In the genomic region with DNA sequence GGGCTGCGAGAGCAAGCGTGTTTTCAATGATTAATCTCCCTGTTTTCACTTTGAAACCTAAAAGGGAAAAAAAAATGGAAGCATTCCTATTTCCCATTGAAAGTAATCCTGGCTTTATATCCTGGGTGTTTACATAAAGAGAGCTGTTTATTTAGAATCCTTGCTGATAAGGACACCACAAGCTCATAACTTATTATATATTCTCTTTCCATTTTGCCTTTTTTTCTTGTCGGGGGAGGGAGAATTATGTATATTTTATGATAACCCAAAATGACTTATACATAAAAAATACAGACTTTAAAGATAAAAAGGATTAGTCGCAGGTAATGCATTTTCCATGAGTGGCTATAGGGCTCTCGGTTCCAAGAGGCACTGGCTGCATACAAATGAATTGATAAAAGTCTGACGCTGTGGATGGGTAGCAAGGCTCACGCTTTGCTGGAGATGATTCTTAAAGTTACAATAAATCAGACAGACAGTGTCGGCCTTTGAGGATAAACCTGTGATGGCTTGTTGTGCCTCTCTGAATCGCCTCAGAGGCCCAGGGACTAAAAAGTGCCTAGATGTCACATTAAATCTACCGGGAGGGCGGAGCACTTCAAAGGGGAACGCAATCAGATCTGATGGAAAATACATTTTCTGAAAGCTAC, we compare ENCODE assay signal across 11 mouse cellular contexts.
DNase-seq lines count a peak whose midpoint lies in the region; ATAC-seq and TF ChIP-seq lines count a peak whose summit lies in the region.
"Had no signal": no experiment of that assay in that cellular context is flagged by ENCODE, and none has a peak within 500 bp of the region (broad histone marks: within the 10 kb centered on the region; RNA-seq: fewer than 3 reads in every experiment).

No protein-coding gene starts in this region.

- DNase-seq in heart, adult 9 months (ENCODE audit: low spot score in 2 of 2), result no peak
- peak; percentile 80 for DNase-seq in brain, embryonic 14.5 days (ENCODE audit: low read depth)
- DNase-seq in hindbrain, embryonic 11.5 days (ENCODE audit: low spot score), result no peak
- no peak for DNase-seq in right cerebral cortex, postnatal 4 days
- no peak for DNase-seq in cerebellum, postnatal 10 days
- no peak for DNase-seq in gastrocnemius, postnatal 10 days
- DNase-seq: kidney, postnatal 25 days had no signal

- no peak overlapping the region for H3K27ac ChIP-seq in heart, embryonic 12.5 days (ENCODE audit: poor library complexity, severe bottlenecking)
- H3K27ac ChIP-seq in hindbrain, embryonic 11.5 days (ENCODE audit: low read depth, low read length), result no peak overlapping the region
- H3K27ac ChIP-seq in midbrain, embryonic 12.5 days (replicated peaks), result peak overlapping the region; percentile 52
- H3K27ac ChIP-seq: liver, embryonic 15.5 days; stomach, embryonic 15.5 days had no signal

- H3K4me1 ChIP-seq in heart, embryonic 12.5 days (replicated peaks), result 0 out of 2 replicates have a peak, but pooled peaks cover 3% of the 10 kb centered on the region
- 0 out of 2 replicates have a peak, but pooled peaks cover 2% of the 10 kb centered on the region for H3K4me1 ChIP-seq in hindbrain, embryonic 11.5 days (replicated peaks; ENCODE audit: control insufficient read depth, insufficient read depth, low read length)
- H3K4me1 ChIP-seq in midbrain, embryonic 12.5 days, result peaks cover 10% of the 10 kb centered on the region
- H3K4me1 ChIP-seq: liver, embryonic 15.5 days had no signal

- WGBS in heart, embryonic 12.5 days, result 53% methylated on average over 12 of the region's 12 CpGs
- 54% methylated on average over 12 of the region's 12 CpGs for whole genome bisulfite sequencing in hindbrain, embryonic 11.5 days
- WGBS in midbrain, embryonic 12.5 days, result 34% methylated on average over 12 of the region's 12 CpGs

- no peak for TF ChIP-seq CTCF in brain, embryonic 14.5 days (IDR thresholded peaks at IDR 0.05; ENCODE audit: borderline replicate concordance, extremely low read depth, insufficient read depth, insufficient read length)

- peak overlapping the region; percentile 8; the same call in 1 of the 2 replicates for H3K4me3 ChIP-seq in heart, embryonic 12.5 days
- H3K4me3 ChIP-seq in hindbrain, embryonic 11.5 days (ENCODE audit: low read depth, low read length), result no peak overlapping the region
- peak overlapping the region; percentile 12; the same call in 1 of the 2 replicates for H3K4me3 ChIP-seq in midbrain, embryonic 12.5 days
- H3K4me3 ChIP-seq: liver, embryonic 15.5 days; stomach, embryonic 15.5 days had no signal

- no peaks in the 10 kb centered on the region for H3K36me3 ChIP-seq in heart, embryonic 12.5 days
- H3K36me3 ChIP-seq in hindbrain, embryonic 11.5 days (ENCODE audit: control insufficient read depth, insufficient read depth, low read length), result no peaks in the 10 kb centered on the region
- no peaks in the 10 kb centered on the region for H3K36me3 ChIP-seq in midbrain, embryonic 12.5 days
- H3K36me3 ChIP-seq: liver, embryonic 15.5 days; stomach, embryonic 15.5 days had no signal

- no peak overlapping the region for H3K9ac ChIP-seq in heart, embryonic 12.5 days
- no peak overlapping the region for H3K9ac ChIP-seq in hindbrain, embryonic 11.5 days (ENCODE audit: low read depth, low read length)
- H3K9ac ChIP-seq in midbrain, embryonic 12.5 days (replicated peaks), result no peak overlapping the region
- H3K9ac ChIP-seq: liver, embryonic 15.5 days; stomach, embryonic 15.5 days had no signal

- TF ChIP-seq POLR2A in brain, embryonic 14.5 days (IDR thresholded peaks at IDR 0.05; ENCODE audit: borderline replicate concordance, extremely low read depth, insufficient read depth, insufficient read length, poor library complexity, severe bottlenecking), result no peak

- no peaks in the 10 kb centered on the region for H3K27me3 ChIP-seq in heart, embryonic 12.5 days (replicated peaks)
- H3K27me3 ChIP-seq in hindbrain, embryonic 11.5 days (ENCODE audit: control insufficient read depth, insufficient read depth, low read length), result no peaks in the 10 kb centered on the region
- H3K27me3 ChIP-seq in midbrain, embryonic 12.5 days, result peaks cover 68% of the 10 kb centered on the region
- H3K27me3 ChIP-seq: liver, embryonic 15.5 days; stomach, embryonic 15.5 days had no signal

- peak overlapping the region; percentile 46 for H3K4me2 ChIP-seq in heart, embryonic 12.5 days
- H3K4me2 ChIP-seq in hindbrain, embryonic 11.5 days (replicated peaks; ENCODE audit: low read depth, low read length), result peak overlapping the region; percentile 14; the same call in 1 of the 2 replicates
- peak overlapping the region; percentile 42 for H3K4me2 ChIP-seq in midbrain, embryonic 12.5 days (replicated peaks)
- H3K4me2 ChIP-seq: liver, embryonic 15.5 days; stomach, embryonic 15.5 days had no signal

- no peaks in the 10 kb centered on the region for H3K9me3 ChIP-seq in heart, embryonic 12.5 days (replicated peaks)
- no peaks in the 10 kb centered on the region for H3K9me3 ChIP-seq in hindbrain, embryonic 11.5 days (ENCODE audit: control insufficient read depth, low read length)
- H3K9me3 ChIP-seq in midbrain, embryonic 12.5 days, result no peaks in the 10 kb centered on the region
- H3K9me3 ChIP-seq: liver, embryonic 15.5 days; stomach, embryonic 15.5 days had no signal

- no peak for ATAC-seq in heart, embryonic 12.5 days (ENCODE audit: insufficient number of reproducible peaks, low FRiP score)
- ATAC-seq in hindbrain, embryonic 11.5 days (ENCODE audit: low FRiP score), result peak; percentile 28; the same call in 1 of the 2 replicates
- ATAC-seq in midbrain, embryonic 12.5 days (ENCODE audit: low FRiP score, low read depth), result peak; percentile 45; the same call in 1 of the 2 replicates
